Mouse (Mus musculus) forebrain, embryonic 14.5 days (tissue): ENCODE results near the gene Kmt2c. TPM values are rescaled to one million over a fixed set of nuclear protein-coding genes. Genes with fewer than 3 reads are reported as not detected.

ENCODE experiments used
- ATAC-seq: fragments of 200-750 bp; cut with Nextera tagmentation; 2 replicates; pipeline ENCODE4 v1.8.0; 2017; ENCODE audit warnings: mild to moderate bottlenecking, moderate library complexity
- DNase-seq: peaks from one replicate; pipeline ENCODE4 v3.0.0-alpha.2; 2015; ENCODE audit warnings: low spot score
- H3K27ac ChIP-seq: fragments of 300-500 bp; sonication (generic); 2 replicates; pipeline ENCODE4 v1.5.1; 2014; ENCODE audit warnings: low read depth, mild to moderate bottlenecking, control low read depth, low read length, moderate library complexity
- H3K27me3 ChIP-seq: fragments of 300-500 bp; sonication (generic); replicated peaks from 2 replicates; pipeline ENCODE4 v1.6.1; 2014; ENCODE audit warnings: low read length, control low read depth, mixed read lengths; ENCODE audit not compliant: control insufficient read depth, insufficient read depth
- H3K36me3 ChIP-seq: fragments of 300-500 bp; sonication (generic); 2 replicates; pipeline ENCODE4 v1.6.1; 2014; ENCODE audit warnings: low read length, control low read depth; ENCODE audit not compliant: control insufficient read depth, insufficient read depth
- H3K4me1 ChIP-seq: fragments of 300-500 bp; sonication (generic); 2 replicates; pipeline ENCODE4 v1.6.1; 2014; ENCODE audit warnings: antibody characterized with exemption, low read length, control low read depth; ENCODE audit not compliant: control insufficient read depth, insufficient read depth
- H3K4me2 ChIP-seq: fragments of 300-500 bp; sonication (generic); 2 replicates; pipeline ENCODE4 v1.6.1; 2014; ENCODE audit warnings: mild to moderate bottlenecking, control low read depth, low read length
- H3K4me3 ChIP-seq: fragments of 300-500 bp; sonication (generic); 2 replicates; pipeline ENCODE4 v1.5.1; 2014; ENCODE audit warnings: low read depth, low read length, control low read depth
- H3K9ac ChIP-seq: fragments of 300-500 bp; sonication (generic); 2 replicates; pipeline ENCODE4 v1.6.1; 2014; ENCODE audit warnings: mild to moderate bottlenecking, low read length, control low read depth, moderate library complexity
- H3K9me3 ChIP-seq: fragments of 300-500 bp; sonication (generic); replicated peaks from 2 replicates; pipeline ENCODE4 v1.6.1; 2016; ENCODE audit warnings: low read length, control low read depth, mixed read lengths; ENCODE audit not compliant: control insufficient read depth
- WGBS: fragments of 180-500 bp; shearing (Covaris S2); extraction: QIAGEN DNeasy Blood & Tissue Kit; methylation state at CpG from one replicate; pipeline ENCODE4 v1.1.7; 2014; 5-methylcytosine and 5-hydroxymethylcytosine counted together
- polyA plus RNA-seq: library from polyadenylated mRNA; unstranded; fragments of >200 nt; fragmentation: Nextera tagmentation; extraction: Ambion mirVana; gene quantifications from 2 replicates; pipeline ENCODE4 v1.2.1, GENCODE M21; 2014

Kmt2c gene
- polyA plus RNA-seq, 1 experiment from 2014 or later: 22.6 TPM

DNA sequence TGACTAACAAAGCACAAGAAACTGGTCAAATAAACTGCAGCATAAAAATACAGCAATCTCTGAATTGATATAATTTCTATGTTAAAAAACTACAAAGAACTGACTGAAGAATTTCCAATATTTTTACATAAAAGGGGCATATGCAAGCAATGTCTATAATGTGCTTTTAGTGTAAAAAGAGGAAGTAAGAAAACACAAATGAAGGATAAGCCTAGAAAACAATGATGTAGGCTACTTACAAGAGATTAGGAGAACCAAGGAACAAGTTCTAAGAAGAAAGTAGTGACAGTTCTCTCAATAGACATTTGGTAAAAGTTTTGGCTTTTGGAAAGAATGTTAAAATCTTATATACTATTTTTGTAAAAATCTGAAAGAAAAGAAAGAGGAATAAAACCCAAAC, 119.4 kb downstream of the Kmt2c start:
- no peak overlapping the region for H3K27ac ChIP-seq
- DNase-seq (no peak), ATAC-seq (no peak)
- peaks cover 11% of the 10 kb centered on the region; the same call in 1 of the 2 replicates for H3K36me3 ChIP-seq
- H3K4me1 ChIP-seq: no peaks in the 10 kb centered on the region
- no peak overlapping the region for H3K4me3 ChIP-seq
- H3K4me2 ChIP-seq: no peak overlapping the region
- H3K27me3 ChIP-seq: no peaks in the 10 kb centered on the region
- no peak overlapping the region for H3K9ac ChIP-seq
- no peaks in the 10 kb centered on the region for H3K9me3 ChIP-seq

DNA sequence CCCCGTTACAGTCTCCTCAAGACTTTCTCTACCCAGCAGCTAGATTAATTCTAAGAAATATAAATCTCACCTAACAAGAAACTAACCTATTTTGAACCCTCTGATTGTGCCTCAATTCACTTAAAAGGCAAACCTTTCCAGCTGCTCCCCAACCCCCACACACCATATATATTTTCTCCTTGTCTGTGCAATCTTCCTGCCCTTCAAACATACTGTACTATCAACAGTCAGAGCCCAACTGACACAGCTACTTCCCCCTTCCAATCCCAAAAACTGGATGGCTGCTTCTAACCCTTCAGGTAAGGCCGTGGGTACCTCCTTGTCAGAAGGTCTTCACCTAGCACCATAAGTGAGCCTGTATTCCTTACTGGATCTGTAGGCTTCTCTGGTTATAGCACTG, 130.2 kb downstream of the Kmt2c start:
- H3K27me3 ChIP-seq: no peaks in the 10 kb centered on the region
- no peak overlapping the region for H3K27ac ChIP-seq
- H3K9ac ChIP-seq: no peak overlapping the region
- no peak overlapping the region for H3K4me2 ChIP-seq
- H3K4me3 ChIP-seq: no peak overlapping the region
- H3K36me3 ChIP-seq: peaks cover 7% of the 10 kb centered on the region
- 89% methylated on average over 2 of the region's 2 CpGs for WGBS
- no peak for ATAC-seq
- H3K9me3 ChIP-seq: no peaks in the 10 kb centered on the region
- DNase-seq: no peak
- H3K4me1 ChIP-seq: no peaks in the 10 kb centered on the region

DNA sequence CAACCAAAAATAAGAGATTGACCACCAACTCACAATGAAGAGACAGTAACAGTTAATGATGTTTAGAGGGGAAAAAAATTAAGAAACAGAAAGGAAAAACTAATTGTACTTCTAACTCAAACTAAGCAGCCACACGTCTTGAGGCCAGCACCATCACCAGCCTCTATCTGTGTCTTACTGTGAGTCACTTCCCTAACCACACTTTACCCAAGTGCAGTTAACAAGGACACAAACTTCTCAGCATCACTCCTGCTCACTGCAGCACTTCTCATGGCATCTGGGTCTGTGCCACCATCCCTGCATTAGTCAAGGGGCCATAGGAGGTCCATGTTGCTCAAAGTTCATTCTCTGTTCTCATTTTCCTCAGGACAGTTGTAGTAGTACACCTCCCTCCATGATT, 131.5 kb downstream of the Kmt2c start:
- H3K36me3 ChIP-seq: peaks cover 7% of the 10 kb centered on the region; the same call in 1 of the 2 replicates
- ATAC-seq (no peak), DNase-seq (no peak)
- H3K4me2 ChIP-seq: no peak overlapping the region
- H3K27me3 ChIP-seq: no peaks in the 10 kb centered on the region
- 91% methylated on average over 1 of the region's 1 CpGs for WGBS
- no peak overlapping the region for H3K9ac ChIP-seq
- H3K27ac ChIP-seq: no peak overlapping the region
- H3K4me1 ChIP-seq: no peaks in the 10 kb centered on the region
- H3K9me3 ChIP-seq: no peaks in the 10 kb centered on the region
- H3K4me3 ChIP-seq: no peak overlapping the region

DNA sequence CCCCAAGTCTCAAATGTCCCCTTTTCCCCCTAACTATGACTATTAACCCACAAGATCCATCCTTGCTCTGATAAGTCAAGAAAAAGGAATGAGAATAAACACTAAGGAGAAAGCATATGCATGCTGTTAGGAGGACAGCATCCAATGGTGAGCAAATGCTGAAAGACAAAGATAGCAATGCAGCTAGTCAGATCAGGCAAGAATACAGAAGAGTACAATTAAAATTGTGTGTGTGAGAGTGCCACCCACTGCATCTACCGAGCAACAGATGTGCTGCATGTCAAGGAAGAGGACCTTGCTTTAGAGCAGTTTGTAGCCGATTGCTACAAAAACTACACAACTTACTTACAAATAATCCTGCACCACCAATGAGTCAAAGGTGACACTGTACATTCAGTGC, 145.1 kb downstream of the Kmt2c start:
- Histone ChIP-seq H3K9me3 (no peaks in the 10 kb centered on the region), H3K9ac (no peak overlapping the region), H3K27me3 (no peaks in the 10 kb centered on the region), H3K27ac (no peak overlapping the region), H3K4me2 (no peak overlapping the region), H3K36me3 (peaks cover 37% of the 10 kb centered on the region), H3K4me1 (no peaks in the 10 kb centered on the region), H3K4me3 (no peak overlapping the region)
- no peak for ATAC-seq
- 84% methylated on average over 2 of the region's 2 CpGs for WGBS
- DNase-seq: no peak

DNA sequence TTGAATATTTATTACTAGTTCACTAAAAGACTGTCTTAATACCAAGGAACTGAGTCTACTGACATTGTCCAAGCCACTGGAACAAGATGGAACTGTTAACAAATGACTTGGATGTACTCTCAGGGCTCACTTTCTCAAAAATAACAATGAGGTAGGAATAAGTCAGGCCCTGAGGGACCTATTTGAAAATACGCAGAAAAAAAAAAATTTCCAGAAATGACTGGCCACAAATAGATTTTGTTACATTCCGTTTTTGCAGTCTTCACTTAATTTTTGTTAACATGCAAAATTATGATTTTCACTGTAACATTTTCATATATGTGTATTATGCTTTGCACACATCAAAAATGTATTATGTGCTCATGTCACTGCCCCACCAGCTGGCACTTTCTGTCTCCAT, 167.3 kb downstream of the Kmt2c start:
- no peak overlapping the region for H3K27ac ChIP-seq
- WGBS: 94% methylated on average over 2 of the region's 2 CpGs

DNA sequence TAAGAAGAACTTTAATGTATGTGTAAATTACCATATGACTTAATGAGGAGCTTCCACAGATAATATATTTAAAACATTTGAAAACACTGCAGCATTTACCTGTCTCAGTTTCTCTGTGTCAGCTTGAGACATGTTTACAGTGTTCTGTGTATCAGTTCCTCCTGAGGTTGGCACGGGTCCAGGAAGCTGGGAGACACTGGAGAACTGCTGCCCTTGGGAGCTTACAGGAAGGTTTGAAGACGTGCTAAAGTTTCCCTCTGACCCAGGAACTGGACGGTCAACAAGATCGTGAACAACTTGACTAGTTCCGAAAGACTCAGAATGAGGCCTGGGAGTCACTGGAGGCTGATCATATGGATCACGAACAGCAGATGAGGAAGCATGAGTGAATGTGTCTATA, 184.7 kb downstream of the Kmt2c start:
- Histone ChIP-seq H3K4me3 (no peak overlapping the region), H3K9ac (no peak overlapping the region), H3K9me3 (no peaks in the 10 kb centered on the region), H3K27ac (no peak overlapping the region), H3K4me1 (no peaks in the 10 kb centered on the region), H3K36me3 (peaks cover 58% of the 10 kb centered on the region), H3K27me3 (no peaks in the 10 kb centered on the region), H3K4me2 (no peak overlapping the region)
- DNase-seq: peak; percentile 13
- ATAC-seq: no peak
- WGBS: 93% methylated on average over 6 of the region's 6 CpGs

More for the DNA sequence above, 167.3 kb downstream of the Kmt2c start:
- H3K4me2 ChIP-seq: no peak overlapping the region
- no peaks in the 10 kb centered on the region for H3K4me1 ChIP-seq
- ATAC-seq (no peak), DNase-seq (no peak)
- H3K9me3 ChIP-seq: no peaks in the 10 kb centered on the region
- peaks cover 42% of the 10 kb centered on the region for H3K36me3 ChIP-seq
- no peak overlapping the region for H3K9ac ChIP-seq
- no peaks in the 10 kb centered on the region for H3K27me3 ChIP-seq
- H3K4me3 ChIP-seq: no peak overlapping the region

DNA sequence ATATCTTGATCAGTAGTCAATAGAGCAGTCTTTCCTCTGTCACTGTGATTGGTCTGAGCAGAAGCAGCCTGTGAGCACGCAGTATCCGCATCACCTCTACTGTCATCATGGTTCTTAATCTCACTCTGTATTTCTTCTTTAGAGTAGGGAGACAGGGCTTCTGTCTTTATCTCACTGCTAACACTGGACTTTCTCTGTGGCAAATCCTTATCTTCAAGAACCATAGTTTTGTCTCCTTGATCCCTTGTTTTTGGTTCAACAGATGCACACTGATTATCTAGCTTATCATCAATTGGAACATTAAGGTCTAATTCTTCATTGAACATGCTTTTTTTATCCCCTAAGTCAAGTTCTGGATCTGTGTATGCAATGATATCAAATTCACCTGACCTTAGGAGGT, 188.4 kb downstream of the Kmt2c start:
- Histone ChIP-seq H3K4me3 (no peak overlapping the region), H3K9me3 (no peaks in the 10 kb centered on the region), H3K4me1 (no peaks in the 10 kb centered on the region), H3K27me3 (no peaks in the 10 kb centered on the region), H3K9ac (no peak overlapping the region), H3K27ac (no peak overlapping the region), H3K4me2 (no peak overlapping the region), H3K36me3 (peaks cover 49% of the 10 kb centered on the region)
- ATAC-seq: no peak
- WGBS: 98% methylated on average over 2 of the region's 2 CpGs
- no peak for DNase-seq

DNA sequence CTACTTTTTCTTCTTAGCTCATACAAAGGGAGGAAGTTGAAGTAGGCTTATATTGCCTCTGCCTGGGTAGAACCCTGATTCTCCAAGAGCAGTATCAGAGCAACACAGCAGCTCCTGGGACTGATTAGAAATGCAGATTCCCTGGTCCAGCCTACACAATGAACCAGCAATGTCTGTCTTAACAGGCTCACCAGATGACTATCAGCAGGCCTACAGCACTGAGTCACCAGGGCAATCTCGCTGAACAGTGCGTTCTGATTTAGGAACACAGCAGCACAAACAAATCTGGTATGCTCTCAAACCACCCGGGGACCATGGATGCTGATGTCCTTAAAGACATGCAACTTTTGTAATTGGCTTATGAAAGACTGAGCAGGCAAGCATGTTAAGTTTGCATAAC, 201.8 kb downstream of the Kmt2c start:
- Histone ChIP-seq H3K4me1 (no peaks in the 10 kb centered on the region), H3K4me3 (no peak overlapping the region), H3K4me2 (no peak overlapping the region), H3K27ac (no peak overlapping the region), H3K9me3 (no peaks in the 10 kb centered on the region), H3K36me3 (peaks cover 56% of the 10 kb centered on the region), H3K27me3 (no peaks in the 10 kb centered on the region), H3K9ac (no peak overlapping the region)
- WGBS: 70% methylated on average over 3 of the region's 3 CpGs
- DNase-seq (peak; percentile 19), ATAC-seq (no peak)

DNA sequence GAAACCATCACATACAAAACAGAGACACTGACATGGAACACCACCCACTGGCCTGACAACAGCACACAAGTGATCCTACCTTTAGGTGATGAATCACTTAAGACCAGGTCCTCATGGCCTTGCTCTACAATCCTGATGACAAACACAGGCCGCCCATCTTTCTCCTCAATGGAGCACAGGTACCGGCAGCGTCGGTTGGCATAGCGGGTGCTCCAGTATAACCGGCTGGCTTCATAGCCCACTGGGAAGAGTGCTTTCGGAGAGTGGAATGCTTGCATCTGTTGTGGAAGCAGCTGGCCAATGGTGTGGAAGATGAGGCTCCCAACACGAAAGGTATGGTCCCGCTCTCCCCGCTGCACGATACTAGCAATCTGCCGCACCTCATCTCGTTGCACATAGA, 214.6 kb downstream of the Kmt2c start:
- 96% methylated on average over 13 of the region's 13 CpGs for WGBS
- no peak overlapping the region for H3K9ac ChIP-seq
- H3K27ac ChIP-seq: no peak overlapping the region
- DNase-seq: no peak
- H3K4me3 ChIP-seq: no peak overlapping the region
- no peaks in the 10 kb centered on the region for H3K9me3 ChIP-seq
- peaks cover 91% of the 10 kb centered on the region for H3K36me3 ChIP-seq
- H3K4me1 ChIP-seq: no peaks in the 10 kb centered on the region
- H3K27me3 ChIP-seq: no peaks in the 10 kb centered on the region
- H3K4me2 ChIP-seq: no peak overlapping the region
- ATAC-seq: no peak
